Mouse (Mus musculus): Measurements from ENCODE around the gene Gm11444.

GRCm38 (mm10) chr11:85831656-85832230 is 18.4 kb downstream of the Gm11444 start:
- TF ChIP-seq POLR2A (IDR thresholded peaks at IDR 0.05; ENCODE audit: low read depth, low read length) (no peak), CTCF (IDR thresholded peaks at IDR 0.05; ENCODE audit: borderline replicate concordance, insufficient read depth, low read length) (no peak)
